Mouse (Mus musculus) CH12.LX (cell line): Measurements from ENCODE around the gene Sstr3.

Source experiments
- CHD2 ChIP-seq: IDR thresholded peaks from 2 replicates; pipeline ENCODE4 v1.6.1; 2011; ENCODE audit warnings: low read length, improper control_type of control experiment
- CTCF ChIP-seq, 2 experiments: IDR thresholded peaks in 1 of 2; conservative IDR thresholded peaks in 1 of 2; 2 replicates each; pipeline ENCODE4 v1.5.1; 2011 to 2012; ENCODE audit warnings: low read depth in 2 of 2, low read length in 2 of 2, improper control_type of control experiment in 1 of 2, inconsistent platforms in 1 of 2, mild to moderate bottlenecking in 1 of 2, moderate library complexity in 1 of 2
- EP300 ChIP-seq: IDR thresholded peaks from 2 replicates; pipeline ENCODE4 v1.6.1; 2011; ENCODE audit warnings: low read length, improper control_type of control experiment
- ETS1 ChIP-seq: conservative IDR thresholded peaks from 2 replicates; pipeline ENCODE4 v1.6.1; 2012; ENCODE audit warnings: low read depth, mild to moderate bottlenecking, inconsistent platforms, low read length, improper control_type of control experiment, moderate library complexity
- JUND ChIP-seq: conservative IDR thresholded peaks from 2 replicates; pipeline ENCODE4 v1.6.1; 2011; ENCODE audit warnings: low read depth, low read length, improper control_type of control experiment
- KAT2A ChIP-seq: IDR thresholded peaks from 2 replicates; pipeline ENCODE4 v1.6.1; 2012; ENCODE audit warnings: low read length, improper control_type of control experiment, inconsistent platforms; ENCODE audit not compliant: insufficient replicate concordance
- MAZ ChIP-seq: IDR thresholded peaks from 2 replicates; pipeline ENCODE4 v1.6.1; 2012; ENCODE audit warnings: low read depth, mild to moderate bottlenecking, inconsistent platforms, low read length, improper control_type of control experiment, moderate library complexity
- NELFE ChIP-seq: IDR thresholded peaks from 2 replicates; pipeline ENCODE4 v1.6.1; 2011; ENCODE audit warnings: low read depth, low read length, improper control_type of control experiment
- PAX5 ChIP-seq: IDR thresholded peaks from 2 replicates; pipeline ENCODE4 v1.6.1; 2012; ENCODE audit warnings: low read length, inconsistent platforms, mixed read lengths
- POLR2A ChIP-seq: IDR thresholded peaks from 2 replicates; pipeline ENCODE4 v1.6.1; 2011; ENCODE audit warnings: low read depth, mild to moderate bottlenecking, improper control_type of control experiment, low read length
- SMC3 ChIP-seq: IDR thresholded peaks from 2 replicates; pipeline ENCODE4 v1.6.1; 2011; ENCODE audit warnings: low read depth, low read length, improper control_type of control experiment
- TCF12 ChIP-seq: IDR thresholded peaks from 2 replicates; pipeline ENCODE4 v1.6.1; 2014; ENCODE audit warnings: low read depth, mild to moderate bottlenecking, inconsistent platforms, low read length, improper control_type of control experiment
- USF1 ChIP-seq: IDR thresholded peaks from 2 replicates; pipeline ENCODE4 v1.6.1; 2014; ENCODE audit warnings: low read depth, mild to moderate bottlenecking, inconsistent platforms, low read length, improper control_type of control experiment
- ZNF384 ChIP-seq: IDR thresholded peaks from 2 replicates; pipeline ENCODE4 v1.6.1; 2012; ENCODE audit warnings: low read depth, low read length, improper control_type of control experiment, inconsistent platforms

DNA sequence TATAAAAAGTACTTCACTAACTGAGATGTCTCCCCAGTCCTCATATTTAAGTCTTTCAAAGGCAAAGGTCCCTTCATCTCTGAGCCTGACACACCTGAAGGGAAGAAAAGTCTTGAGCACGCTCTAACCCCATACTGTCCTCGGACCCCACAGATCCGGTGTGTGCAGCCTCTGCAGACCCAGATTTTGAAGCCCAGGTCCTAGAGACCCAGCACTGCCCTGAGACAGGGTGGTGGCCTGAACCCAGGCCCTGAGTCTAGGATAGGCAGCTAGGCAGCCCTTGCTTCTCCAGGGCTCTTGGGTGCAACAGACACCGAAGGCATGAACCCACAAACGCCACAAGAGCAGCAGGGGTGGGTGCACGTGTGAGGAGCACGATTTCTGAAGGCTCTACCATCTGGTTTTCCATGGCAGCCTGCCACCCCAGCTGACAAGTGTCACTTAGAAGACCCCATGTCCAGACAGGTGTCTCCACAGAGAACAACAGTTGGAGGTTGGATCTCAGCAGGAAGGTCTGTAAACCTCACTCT is 49.5 kb upstream of the Sstr3 start:
- TF ChIP-seq POLR2A (no peak), CTCF (conservative IDR thresholded peaks at IDR 0.05 in 1 of 2, IDR thresholded peaks at IDR 0.05 in 1 of 2; ENCODE audit: low read depth in 2 of 2, low read length in 2 of 2) (no peak), PAX5 (no peak), JUND (no peak), SMC3 (no peak), CHD2 (no peak), KAT2A (no peak), EP300 (no peak), ZNF384 (no peak), USF1 (no peak), MAZ (no peak), ETS1 (no peak), TCF12 (no peak), NELFE (no peak)
